In genomic region chr7:67717520-67717919, GRCm38 (mm10) we compare ENCODE assay signal across 28 mouse cellular contexts. TPM values are rescaled to one million over a fixed set of nuclear protein-coding genes. Genes with fewer than 3 reads are reported as not detected.
DNase-seq lines count a peak whose midpoint lies in the region; ATAC-seq lines count a peak whose summit lies in the region.
"Had no signal": no experiment of that assay in that cellular context is flagged by ENCODE, and none has a peak within 500 bp of the region (broad histone marks: within the 10 kb centered on the region; RNA-seq: fewer than 3 reads in every experiment).

No protein-coding gene starts in this region.

- H3K9me3 ChIP-seq in heart, embryonic 14.5 days (ENCODE audit: control insufficient read depth, low read length): peaks cover 7% of the 10 kb centered on the region
- H3K9me3 ChIP-seq: embryonic facial prominence, embryonic 10.5 days; forebrain, embryonic 12.5 days; heart, embryonic 10.5 days; heart, embryonic 13.5 days; hindbrain, embryonic 10.5 days; hindbrain, embryonic 13.5 days; intestine, embryonic 15.5 days had no signal

- ATAC-seq in heart, embryonic 14.5 days (ENCODE audit: insufficient number of reproducible peaks, insufficient read depth, low FRiP score, low read depth): no peak
- ATAC-seq: activated CD4-positive, CD25-positive, alpha-beta regulatory T cell, adult 4 months; forebrain, postnatal 0 days; hindbrain, embryonic 16.5 days; intestine, embryonic 15.5 days had no signal

- no peak overlapping the region for H3K9ac ChIP-seq in heart, embryonic 14.5 days (ENCODE audit: low read length)
- H3K9ac ChIP-seq: embryonic facial prominence, embryonic 13.5 days; forebrain, embryonic 12.5 days; forebrain, postnatal 0 days; heart, embryonic 13.5 days; hindbrain, embryonic 13.5 days; intestine, embryonic 15.5 days had no signal

- 66% methylated on average over 3 of the region's 3 CpGs for WGBS in heart, embryonic 14.5 days

- H3K36me3 ChIP-seq in heart, embryonic 14.5 days (ENCODE audit: control insufficient read depth, insufficient read depth, low read length): peaks cover 19% of the 10 kb centered on the region

- peak; percentile 73 to 83 for DNase-seq in adrenal gland, adult (ENCODE audit: inconsistent age in 2 of 2, low spot score in 1 of 2)
- DNase-seq in adrenal gland, postnatal 4 days (ENCODE audit: low spot score in 2 of 2): no peak
- DNase-seq in heart, postnatal 14 days: no peak
- DNase-seq in adrenal gland, postnatal 25 days: peak; percentile 31
- no peak for DNase-seq in spleen, postnatal 36 days (ENCODE audit: low spot score in 2 of 2)
- DNase-seq in left cerebral cortex, postnatal 4 days: no peak
- DNase-seq: cerebellum, adult 11-12 months; cerebellum, adult 8-10 months; cerebellum, postnatal 10 days; cerebellum, postnatal 36 days; embryo, embryonic 11 days; forebrain, postnatal 0 days; gastrocnemius, postnatal 36 days; heart, adult 2 months; heart, postnatal 36 days; kidney, adult 11 months had no signal

- 0 out of 4 replicates have a peak overlapping the region, but pooled peaks have one; percentile 15 to 59 for H3K27ac ChIP-seq in heart, embryonic 14.5 days (replicated peaks in 1 of 2; ENCODE audit: control insufficient read depth in 1 of 2, insufficient read depth in 1 of 2, low read depth in 2 of 2, low read length in 2 of 2)
- H3K27ac ChIP-seq: embryonic facial prominence, embryonic 13.5 days; forebrain, embryonic 12.5 days; heart, adult 2 months; hindbrain, embryonic 13.5 days; intestine, embryonic 15.5 days had no signal

- H3K27me3 ChIP-seq in heart, embryonic 14.5 days (ENCODE audit: control insufficient read depth, insufficient read depth, low read length): no peaks in the 10 kb centered on the region
- H3K27me3 ChIP-seq: embryonic facial prominence, embryonic 13.5 days; forebrain, embryonic 12.5 days; heart, embryonic 13.5 days; hindbrain, embryonic 13.5 days; intestine, embryonic 15.5 days had no signal

- intact Hi-C loops in heart, postnatal 14 days (cut with DNase I): no loop called here
- intact Hi-C loops in left cerebral cortex, postnatal 4 days (cut with DNase I): no loop called here

- no peak overlapping the region for H3K4me3 ChIP-seq in heart, embryonic 14.5 days (ENCODE audit: control insufficient read depth in 1 of 2, insufficient read depth in 1 of 2, low read depth in 1 of 2, low read length in 2 of 2)
- H3K4me3 ChIP-seq: embryonic facial prominence, embryonic 10.5 days; embryonic facial prominence, embryonic 13.5 days; erythroblast, embryonic 14.5 days; forebrain, embryonic 12.5 days; heart, adult 2 months; heart, embryonic 10.5 days; heart, embryonic 13.5 days; hindbrain, embryonic 10.5 days; hindbrain, embryonic 13.5 days; intestine, embryonic 15.5 days had no signal

- no peak overlapping the region for H3K4me2 ChIP-seq in heart, embryonic 14.5 days (ENCODE audit: low read length)
- H3K4me2 ChIP-seq: embryonic facial prominence, embryonic 13.5 days; forebrain, embryonic 12.5 days; hindbrain, embryonic 13.5 days; intestine, embryonic 15.5 days had no signal

- peaks cover 43 to 45% of the 10 kb centered on the region in 2 experiments for H3K4me1 ChIP-seq in heart, embryonic 14.5 days (ENCODE audit: control insufficient read depth in 2 of 2, insufficient read depth in 2 of 2, low read length in 2 of 2)

RNA-seq across cellular contexts. Expression of gene Synm, which starts 42.0 kb away (rescaled TPM):
- 1 to 10 TPM; 4.5 to 5.1 TPM for total RNA-seq in adrenal gland, postnatal 4 days (2021)
- 2.3 and 2.5 TPM in 2 replicates for polyA plus RNA-seq in heart, embryonic 14.5 days (2014; fragmentation: Nextera tagmentation; extraction: Ambion mirVana)
- total RNA-seq in heart, postnatal 14 days (2021): 1 to 10 TPM; 5.0 to 5.8 TPM
- total RNA-seq in adrenal gland, postnatal 25 days (2021): 22.7 and 30.0 TPM in 2 replicates
- total RNA-seq in left cerebral cortex, postnatal 4 days (2021): 10 to 100 TPM; 25.6 to 27.7 TPM
- polyA plus RNA-seq: activated CD4-positive, CD25-positive, alpha-beta regulatory T cell, adult 4 months had no signal

Comparison
In these comparisons a context has a peak if more than half of its experiments do, and no peak if none do; other contexts are left out.
1. DNase-seq: peak in adrenal gland, adult (2 of 2) and adrenal gland, postnatal 25 days (single experiment); none in adrenal gland, postnatal 4 days (0 of 2), heart, postnatal 14 days (0 of 2), spleen, postnatal 36 days (0 of 2) and left cerebral cortex, postnatal 4 days (single experiment).